Mouse (Mus musculus) kidney, embryonic 16.5 days (tissue): ENCODE measurements around the gene Olfr1128. TPM values are rescaled to one million over a fixed set of nuclear protein-coding genes. Genes with fewer than 3 reads are reported as not detected.
"Not testable (repeated sequence)": the region's sequence is repeated elsewhere in the genome, so short reads cannot be mapped to it uniquely, and the experiment has no call there.

Experiments
- ATAC-seq: fragments of 200-750 bp; cut with Nextera tagmentation; 2 replicates; pipeline ENCODE4 v1.8.0; 2017; ENCODE audit warnings: moderate TSS enrichment; ENCODE audit not compliant: low FRiP score, low TSS enrichment
- H3K27ac ChIP-seq: fragments of 300-500 bp; sonication (generic); 2 replicates; pipeline ENCODE4 v1.5.1; 2014; ENCODE audit warnings: low read length
- H3K27me3 ChIP-seq: fragments of 300-500 bp; sonication (generic); 2 replicates; pipeline ENCODE4 v1.6.1; 2014; ENCODE audit warnings: low read length, control low read depth, mixed read lengths; ENCODE audit not compliant: insufficient read depth
- H3K36me3 ChIP-seq: fragments of 300-500 bp; sonication (generic); 2 replicates; pipeline ENCODE4 v1.6.1; 2014; ENCODE audit warnings: low read length, control low read depth, mixed read lengths; ENCODE audit not compliant: insufficient read depth
- H3K4me1 ChIP-seq: fragments of 300-500 bp; sonication (generic); 2 replicates; pipeline ENCODE4 v1.6.1; 2014; ENCODE audit warnings: low read length, control low read depth, mixed read lengths; ENCODE audit not compliant: insufficient read depth
- H3K4me2 ChIP-seq: fragments of 300-500 bp; sonication (generic); replicated peaks from 2 replicates; pipeline ENCODE4 v1.6.1; 2014; ENCODE audit warnings: low read depth, low read length
- H3K4me3 ChIP-seq: fragments of 300-500 bp; sonication (generic); 2 replicates; pipeline ENCODE4 v1.5.1; 2014; ENCODE audit warnings: mild to moderate bottlenecking, low read length
- H3K9ac ChIP-seq: fragments of 300-500 bp; sonication (generic); replicated peaks from 2 replicates; pipeline ENCODE4 v1.6.1; 2014; ENCODE audit warnings: low read length
- H3K9me3 ChIP-seq: fragments of 300-500 bp; sonication (generic); 2 replicates; pipeline ENCODE4 v1.6.1; 2016; ENCODE audit warnings: low read length, control low read depth
- WGBS: fragments of 180-500 bp; shearing (Covaris S2); extraction: QIAGEN DNeasy Blood & Tissue Kit; methylation state at CpG from one replicate; pipeline ENCODE4 v1.1.7; 2014; 5-methylcytosine and 5-hydroxymethylcytosine counted together
- polyA plus RNA-seq: library from polyadenylated mRNA; unstranded; fragments of >200 nt; fragmentation: Nextera tagmentation; extraction: Ambion mirVana; gene quantifications from 2 replicates; pipeline ENCODE4 v1.2.1, GENCODE M21; 2015

The Olfr1128 gene
- polyA plus RNA-seq, result not detected in 2 replicates

DNA sequence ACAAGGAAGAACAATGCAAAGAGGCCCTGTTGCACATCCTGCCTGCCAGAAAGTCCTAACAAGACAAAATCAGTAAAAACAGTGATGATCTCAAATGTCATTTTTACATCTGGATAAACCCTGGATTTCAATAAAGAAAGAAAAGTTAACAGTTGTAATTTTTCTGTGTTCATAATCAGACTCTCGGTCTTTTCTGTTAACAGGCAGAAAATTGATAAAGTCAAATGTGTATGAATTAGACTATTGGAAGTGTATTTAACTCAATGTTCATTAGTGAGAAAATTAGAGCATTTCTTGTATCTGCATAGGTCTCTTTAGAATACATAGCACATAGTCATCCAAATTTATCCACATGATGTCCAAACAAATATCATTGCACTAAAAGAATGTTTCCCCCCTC is at the start of gene Olfr1128:
Gene Olfr1128 (minus strand): TSS at position 101 of the 400 bp plus-strand sequence.
- H3K4me1 ChIP-seq, result no peaks in the 10 kb centered on the region
- H3K27ac ChIP-seq, result no peak within 1 kb of the TSS
- no peak within 1 kb of the TSS for H3K9ac ChIP-seq
- no peak within 1 kb of the TSS for H3K4me2 ChIP-seq
- 94% methylated on average over 1 of the region's 1 CpGs for WGBS
- H3K27me3 ChIP-seq, result no peaks in the 10 kb centered on the region
- H3K4me3 ChIP-seq, result no peak within 1 kb of the TSS
- no peak for ATAC-seq
- no peaks in the 10 kb centered on the region for H3K9me3 ChIP-seq
- H3K36me3 ChIP-seq, result no peaks in the 10 kb centered on the region

DNA sequence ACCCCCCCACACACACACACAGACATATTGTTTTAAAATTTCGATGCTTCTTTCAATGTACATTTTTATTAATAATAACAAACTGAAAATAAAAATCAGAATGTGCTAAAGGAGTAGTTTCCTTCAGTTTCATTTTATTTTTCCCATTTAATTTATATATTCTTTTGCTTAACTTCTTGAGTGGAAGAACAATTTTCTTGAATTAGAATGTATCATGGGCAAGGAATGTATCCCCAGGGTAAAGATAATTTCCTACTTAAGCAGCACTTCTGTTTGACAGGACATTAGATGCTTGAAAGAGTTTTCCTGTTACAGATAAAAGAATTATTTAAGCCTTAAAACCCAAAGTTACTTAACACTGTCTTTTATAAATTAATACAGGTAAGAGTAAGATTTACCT is 28.3 kb upstream of the Olfr1128 start, which contains the start of gene Olfr1129:
Gene Olfr1129 (plus strand): TSS at position 301 of the 400 bp plus-strand sequence.
- not testable (repeated sequence) for H3K27me3 ChIP-seq, H3K9ac ChIP-seq, H3K27ac ChIP-seq, H3K4me2 ChIP-seq, H3K9me3 ChIP-seq, H3K4me3 ChIP-seq, H3K4me1 ChIP-seq, H3K36me3 ChIP-seq, ATAC-seq
- 82% methylated on average over 1 of the region's 1 CpGs for WGBS

DNA sequence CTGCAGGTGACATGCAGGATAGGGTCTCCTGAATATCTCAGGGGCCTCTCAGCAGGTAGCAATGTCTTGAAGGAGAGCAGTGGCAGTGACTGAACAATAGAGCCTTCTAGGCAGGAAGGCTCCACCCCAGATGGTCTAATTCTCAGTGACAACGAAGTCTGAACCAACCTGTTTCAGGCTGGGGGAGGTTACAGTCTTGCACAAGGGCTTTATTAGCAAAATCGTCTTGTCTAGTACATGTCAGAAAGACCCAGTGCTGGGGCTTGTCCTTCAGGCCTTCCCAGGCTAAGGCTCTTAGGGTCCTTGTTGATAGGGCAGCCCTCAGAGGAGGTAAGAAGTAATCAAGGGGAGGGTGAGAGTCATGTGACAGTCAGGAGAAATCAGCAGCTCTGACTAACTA is 10.5 kb downstream of the Olfr1128 start:
- Histone ChIP-seq H3K9ac (no peak overlapping the region), H3K9me3 (no peaks in the 10 kb centered on the region; the same call in 1 of the 2 replicates), H3K27me3 (no peaks in the 10 kb centered on the region), H3K36me3 (no peaks in the 10 kb centered on the region), H3K4me1 (no peaks in the 10 kb centered on the region), H3K4me2 (no peak overlapping the region), H3K27ac (no peak overlapping the region), H3K4me3 (no peak overlapping the region)
- no peak for ATAC-seq
- WGBS, result 73% methylated on average over 2 of the region's 2 CpGs

DNA sequence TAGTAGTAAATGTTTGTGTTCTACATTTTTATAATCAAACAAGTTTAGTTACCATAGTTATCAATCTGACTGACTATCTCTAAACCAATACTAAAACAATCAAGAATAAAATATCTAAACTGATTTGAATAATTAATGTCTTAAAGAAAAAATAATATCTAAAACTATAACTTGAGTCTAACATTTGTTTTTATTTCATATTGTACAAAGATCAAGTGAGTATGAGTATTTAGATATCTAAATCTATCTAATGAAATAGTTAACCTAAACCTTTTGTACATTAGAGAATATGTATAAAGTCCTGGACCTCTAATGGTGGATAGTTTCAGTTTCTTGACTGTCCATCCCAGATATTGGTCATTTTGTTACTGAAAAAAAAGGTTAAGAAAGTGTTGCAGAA is 13.8 kb downstream of the Olfr1128 start, which contains the start of gene Olfr153:
Gene Olfr153 (plus strand): TSS at position 301 of the 400 bp plus-strand sequence.
- Histone ChIP-seq H3K9ac (no peak within 1 kb of the TSS), H3K4me1 (no peaks in the 10 kb centered on the region)

DNA sequence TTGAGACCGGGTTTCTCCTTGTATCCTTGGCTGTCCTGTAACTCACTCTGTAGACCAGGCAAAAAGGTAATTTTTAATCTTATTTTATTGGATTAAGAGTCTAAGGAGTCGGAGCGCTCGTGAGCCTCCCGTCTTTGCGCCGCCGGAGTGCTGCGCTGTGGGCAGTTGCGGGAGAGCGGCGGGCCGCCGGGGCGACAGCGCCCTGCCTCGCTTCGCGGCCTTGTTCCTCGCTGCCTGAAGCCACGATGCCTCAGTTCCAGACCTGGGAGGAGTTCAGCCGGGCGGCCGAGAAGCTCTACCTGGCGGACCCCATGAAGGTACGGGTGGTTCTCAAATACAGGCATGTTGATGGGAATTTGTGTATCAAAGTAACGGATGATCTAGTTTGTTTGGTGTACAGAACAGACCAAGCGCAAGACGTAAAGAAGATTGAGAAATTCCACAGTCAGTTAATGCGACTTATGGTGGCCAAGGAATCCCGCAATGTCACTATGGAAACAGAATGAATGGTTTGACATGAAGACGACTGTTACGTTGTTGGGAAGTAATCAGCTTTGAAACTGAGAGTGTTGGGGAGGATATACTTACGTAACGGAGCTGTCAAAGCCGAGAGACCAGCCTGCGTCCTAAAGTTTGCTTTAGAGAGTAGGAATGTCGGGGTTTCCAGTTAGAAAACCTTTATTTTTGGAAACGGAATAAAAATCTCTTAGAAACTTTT is 19.3 kb downstream of the Olfr1128 start:
- H3K27ac ChIP-seq, H3K4me1 ChIP-seq, H3K9ac ChIP-seq, H3K27me3 ChIP-seq, H3K36me3 ChIP-seq, H3K9me3 ChIP-seq: not testable (repeated sequence)
- Histone ChIP-seq H3K4me3 (0 out of 2 replicates have a peak overlapping the region, but pooled peaks have one; percentile 7), H3K4me2 (peak overlapping the region; percentile 36)
- WGBS, result 28% methylated on average over 38 of the region's 39 CpGs
- peak; percentile 59; the same call in 1 of the 2 replicates for ATAC-seq

More for the DNA sequence above, 13.8 kb downstream of the Olfr1128 start, which contains the start of gene Olfr153:
- Histone ChIP-seq H3K36me3 (no peaks in the 10 kb centered on the region), H3K9me3 (no peaks in the 10 kb centered on the region), H3K27me3 (no peaks in the 10 kb centered on the region), H3K27ac (no peak within 1 kb of the TSS), H3K4me2 (no peak within 1 kb of the TSS), H3K4me3 (no peak within 1 kb of the TSS)
- ATAC-seq, result no peak

DNA sequence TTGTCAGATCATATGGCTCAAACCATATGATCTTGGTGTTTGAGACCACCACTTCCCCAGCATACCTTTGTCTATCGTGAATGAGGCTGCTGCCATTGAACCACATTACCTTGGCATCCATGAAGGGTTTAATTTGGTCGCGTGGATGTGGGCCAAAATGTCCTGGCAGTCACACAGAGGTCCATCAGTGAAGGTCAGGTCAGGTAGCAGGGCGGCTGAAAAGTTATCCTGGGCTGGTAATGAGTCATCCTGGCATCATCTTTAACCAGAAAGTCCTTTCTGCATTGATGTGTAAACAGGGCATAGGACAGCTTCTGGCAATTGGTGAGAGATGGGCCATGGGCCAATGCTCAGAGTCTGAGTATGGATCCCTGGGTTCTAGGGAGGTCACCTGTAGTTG is 24.7 kb downstream of the Olfr1128 start:
- Histone ChIP-seq H3K9me3 (no peaks in the 10 kb centered on the region), H3K4me2 (no peak overlapping the region), H3K4me3 (no peak overlapping the region), H3K27me3 (no peaks in the 10 kb centered on the region), H3K27ac (no peak overlapping the region), H3K9ac (no peak overlapping the region), H3K36me3 (no peaks in the 10 kb centered on the region), H3K4me1 (no peaks in the 10 kb centered on the region)
- ATAC-seq, result no peak
- WGBS, result 88% methylated on average over 4 of the region's 4 CpGs

DNA sequence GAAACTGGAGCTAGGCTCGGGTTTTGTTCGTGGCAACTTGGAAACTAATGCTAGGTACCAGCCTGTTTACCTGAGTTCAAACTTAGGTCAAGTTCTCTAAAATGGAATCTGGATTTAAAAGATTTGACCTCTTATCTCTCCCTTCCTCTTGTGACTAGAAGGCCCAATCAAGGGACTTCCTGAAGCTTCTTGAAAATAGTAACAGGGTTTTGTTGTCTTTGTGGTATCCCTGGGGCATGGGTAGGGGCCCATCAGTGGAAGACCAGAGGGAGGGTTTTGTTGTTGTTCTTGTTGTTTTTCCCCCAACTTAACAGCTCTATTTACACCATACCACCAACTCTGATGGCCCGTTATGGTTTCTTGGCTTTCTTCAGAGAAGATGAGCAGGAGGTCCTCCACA is 28.8 kb downstream of the Olfr1128 start:
- Histone ChIP-seq H3K4me1 (no peaks in the 10 kb centered on the region), H3K27ac (no peak overlapping the region), H3K4me2 (no peak overlapping the region), H3K4me3 (no peak overlapping the region), H3K9ac (no peak overlapping the region), H3K27me3 (no peaks in the 10 kb centered on the region), H3K9me3 (no peaks in the 10 kb centered on the region), H3K36me3 (no peaks in the 10 kb centered on the region)
- ATAC-seq, result no peak
- 80% methylated on average over 3 of the region's 3 CpGs for WGBS

DNA sequence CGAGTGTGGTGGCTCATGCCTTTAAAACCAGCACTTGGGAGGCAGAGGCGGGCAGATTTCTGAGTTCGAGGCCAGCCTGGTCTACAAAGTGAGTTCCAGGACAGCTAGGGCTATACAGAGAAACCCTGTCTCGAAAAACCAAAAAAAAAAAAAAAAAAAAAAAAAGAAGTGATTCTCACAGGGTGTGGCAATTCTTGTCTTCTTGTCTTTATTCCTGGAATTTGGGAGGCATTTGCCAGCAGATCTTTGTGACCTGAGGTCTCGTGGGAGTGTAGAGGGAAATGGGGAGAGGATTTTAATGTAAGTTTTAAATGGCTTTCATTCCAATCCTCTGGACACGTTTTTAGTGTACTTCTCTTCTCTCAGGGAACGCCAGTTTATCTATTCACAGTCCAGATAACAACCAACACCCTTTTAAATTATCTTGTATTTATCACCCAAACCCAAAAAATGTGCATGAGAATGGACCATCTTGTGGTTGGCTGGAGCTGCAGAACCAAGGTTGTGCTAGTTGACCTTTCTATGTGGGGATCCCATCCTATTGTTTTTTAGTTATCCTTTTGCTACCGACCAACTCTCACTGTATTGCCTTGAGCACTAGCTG is 29.8 kb downstream of the Olfr1128 start:
- H3K4me3 ChIP-seq, result no peak overlapping the region
- H3K9me3 ChIP-seq, result no peaks in the 10 kb centered on the region
- no peak overlapping the region for H3K27ac ChIP-seq
- no peaks in the 10 kb centered on the region for H3K36me3 ChIP-seq
- H3K4me1 ChIP-seq, result no peaks in the 10 kb centered on the region
- no peak overlapping the region for H3K9ac ChIP-seq
- whole genome bisulfite sequencing, result 83% methylated on average over 7 of the region's 8 CpGs
- H3K4me2 ChIP-seq, result no peak overlapping the region
- no peak for ATAC-seq
- H3K27me3 ChIP-seq, result no peaks in the 10 kb centered on the region

DNA sequence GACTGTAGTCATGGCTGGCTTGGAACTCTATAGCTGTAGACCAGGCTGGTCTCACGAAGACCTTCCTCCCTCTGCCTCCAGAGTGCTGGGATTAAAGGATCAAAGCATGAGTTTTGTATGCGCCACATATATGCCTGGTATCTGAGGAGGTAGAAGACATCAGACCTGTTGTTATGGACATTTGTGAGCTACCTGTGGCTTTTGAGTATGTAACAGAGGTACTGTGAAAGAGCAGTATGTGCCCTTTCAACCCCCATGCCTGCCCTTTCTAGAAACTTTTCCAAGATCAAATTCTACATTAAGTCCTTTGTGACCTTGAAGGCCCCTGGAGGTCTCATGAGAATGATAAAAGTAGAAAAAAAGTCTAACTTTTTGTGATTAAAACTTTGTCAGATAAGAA is 30.3 kb downstream of the Olfr1128 start:
- H3K9ac ChIP-seq, result no peak overlapping the region
- H3K9me3 ChIP-seq, result no peaks in the 10 kb centered on the region
- no peak overlapping the region for H3K4me2 ChIP-seq
- H3K27ac ChIP-seq, result no peak overlapping the region
- H3K27me3 ChIP-seq, result no peaks in the 10 kb centered on the region
- 88% methylated on average over 2 of the region's 2 CpGs for WGBS
- H3K36me3 ChIP-seq, result no peaks in the 10 kb centered on the region
- no peak overlapping the region for H3K4me3 ChIP-seq
- no peaks in the 10 kb centered on the region for H3K4me1 ChIP-seq
- ATAC-seq, result no peak

DNA sequence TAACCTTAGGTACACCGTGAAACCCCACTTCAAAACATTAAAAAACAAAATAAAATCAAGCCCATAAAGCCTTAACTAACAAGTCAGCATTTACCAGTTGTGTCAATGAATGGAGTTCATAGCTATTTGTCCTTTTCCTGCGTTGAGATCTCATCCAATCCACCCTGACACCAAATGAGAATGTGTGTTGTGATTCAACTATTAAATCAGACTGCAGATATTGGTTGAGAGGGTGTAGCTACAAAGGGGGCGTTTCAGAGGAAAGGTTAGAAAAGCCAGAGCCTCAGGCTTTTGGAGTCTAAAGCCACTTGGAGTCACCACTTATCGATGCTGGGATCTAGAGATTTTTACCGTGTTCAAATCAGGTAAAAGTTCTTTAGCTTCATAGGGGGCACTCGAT is 39.1 kb downstream of the Olfr1128 start, which contains the start of gene Pramel6:
Gene Pramel6 (plus strand): TSS at position 301 of the 400 bp plus-strand sequence.
- Histone ChIP-seq H3K4me3 (no peak within 1 kb of the TSS), H3K27me3 (no peaks in the 10 kb centered on the region), H3K4me1 (no peaks in the 10 kb centered on the region), H3K27ac (no peak within 1 kb of the TSS), H3K9ac (no peak within 1 kb of the TSS), H3K36me3 (no peaks in the 10 kb centered on the region), H3K9me3 (no peaks in the 10 kb centered on the region), H3K4me2 (no peak within 1 kb of the TSS)
- 91% methylated on average over 6 of the region's 6 CpGs for WGBS
- ATAC-seq, result no peak
